Mouse (Mus musculus) left cerebral cortex, adult 18-20 months (tissue): Measurements from ENCODE around the gene Parp6. TPM values are rescaled to one million over a fixed set of nuclear protein-coding genes. Genes with fewer than 3 reads are reported as not detected.

Source experiments
- DNase-seq, 2 experiments: peaks; one replicate each; pipeline ENCODE4 v3.0.0; 2021 to 2022; ENCODE audit warnings: low spot score in 2 of 2, mixed read lengths in 1 of 2
- total RNA-seq, 2 experiments: library from RNA; stranded (reverse); gene quantifications; 2 replicates each; pipeline ENCODE4 v1.2.3; 2021

Parp6 gene
- total RNA-seq, 2 experiments from 2014 or later: 129 to 139 TPM

- no peak for DNase-seq
These were observed 37.4 kb downstream of the Parp6 start for GRCm38 (mm10) chr9:59654450-59654983.

DNA sequence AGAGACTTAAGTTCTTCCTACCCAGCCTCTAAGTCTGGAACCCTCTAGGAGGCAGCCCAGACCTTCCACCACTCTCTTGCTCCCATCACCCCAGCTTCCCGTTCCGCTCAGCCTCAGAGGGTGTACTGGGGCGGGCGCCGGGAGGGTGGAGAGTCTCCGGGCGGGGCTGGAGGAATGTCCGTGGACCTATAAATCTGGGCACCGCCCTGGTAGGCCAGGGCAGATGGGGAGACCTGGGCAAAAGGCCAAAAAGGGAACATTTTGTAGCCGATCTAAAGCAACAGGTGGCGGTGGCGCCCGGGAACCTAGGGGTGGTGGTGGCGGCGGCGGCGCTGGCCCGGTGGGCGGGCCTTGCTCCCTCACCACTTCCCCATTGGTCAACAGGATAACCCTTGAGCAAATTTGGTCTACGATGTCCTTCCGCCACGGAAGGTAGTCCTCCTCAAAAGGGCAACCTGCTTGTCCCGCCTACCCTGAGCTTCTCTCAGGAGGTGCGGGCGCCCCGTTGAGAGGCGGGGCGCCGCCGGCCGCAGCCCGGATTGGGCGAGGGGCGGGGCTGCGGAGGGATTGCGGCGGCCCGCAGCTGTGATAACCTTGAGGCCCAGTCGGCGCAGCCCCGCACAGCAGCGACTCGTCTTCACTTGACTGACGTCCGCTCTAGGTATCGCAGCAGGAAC lies 39.0 kb downstream of the Parp6 start, which contains the start of gene Pkm:
Gene Pkm (plus strand): TSS at position 411 of the 677 bp plus-strand sequence.
- peak; percentile 96 for DNase-seq

DNA sequence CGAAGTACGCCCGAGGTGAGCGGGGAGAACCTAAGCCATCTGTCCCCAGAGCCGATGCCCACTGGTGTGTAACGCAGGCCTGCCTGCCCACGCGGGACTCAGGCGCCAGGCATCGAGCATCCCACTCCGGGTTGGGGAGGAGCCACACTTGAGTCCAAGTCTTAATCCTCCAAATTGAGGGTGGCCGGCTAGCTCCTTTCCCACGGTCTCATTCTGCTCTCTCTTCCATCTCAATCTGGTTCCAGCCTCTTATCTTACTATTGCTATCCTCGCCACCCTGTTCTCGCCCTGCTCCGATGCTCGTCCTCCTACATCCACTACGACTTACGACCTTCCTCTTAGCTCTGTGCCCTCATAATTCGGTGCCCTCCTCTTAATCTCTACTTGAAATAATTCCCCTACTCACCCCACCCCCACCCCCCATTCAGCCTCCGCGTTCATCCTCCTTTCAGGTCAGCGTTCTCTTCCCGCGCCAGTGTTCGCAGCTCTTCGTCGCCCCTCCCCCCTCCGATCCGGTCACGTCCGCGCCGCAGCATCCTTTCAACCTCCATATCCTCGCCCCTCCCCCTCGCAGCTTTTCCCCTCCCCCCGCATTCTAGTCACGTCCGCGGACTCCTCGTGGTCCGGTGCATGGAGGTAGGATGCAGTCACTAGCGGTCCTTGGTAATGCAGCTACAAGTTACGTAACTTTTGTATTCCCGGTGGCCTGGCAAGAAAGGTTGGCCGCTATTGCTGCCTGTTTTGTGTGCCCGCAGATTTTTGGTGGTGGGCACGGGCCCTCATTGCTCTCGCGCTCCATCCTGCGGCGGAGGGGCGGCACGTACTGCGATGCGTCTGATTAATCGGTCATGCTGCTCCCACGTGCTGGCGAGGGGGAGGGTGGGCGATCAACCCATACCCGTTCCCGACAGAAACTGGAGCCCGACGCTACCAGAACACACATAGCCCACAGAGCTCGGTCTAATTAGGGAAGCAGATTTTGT lies 39.8 kb downstream of the Parp6 start:
- peak; percentile 71 to 79 for DNase-seq

DNA sequence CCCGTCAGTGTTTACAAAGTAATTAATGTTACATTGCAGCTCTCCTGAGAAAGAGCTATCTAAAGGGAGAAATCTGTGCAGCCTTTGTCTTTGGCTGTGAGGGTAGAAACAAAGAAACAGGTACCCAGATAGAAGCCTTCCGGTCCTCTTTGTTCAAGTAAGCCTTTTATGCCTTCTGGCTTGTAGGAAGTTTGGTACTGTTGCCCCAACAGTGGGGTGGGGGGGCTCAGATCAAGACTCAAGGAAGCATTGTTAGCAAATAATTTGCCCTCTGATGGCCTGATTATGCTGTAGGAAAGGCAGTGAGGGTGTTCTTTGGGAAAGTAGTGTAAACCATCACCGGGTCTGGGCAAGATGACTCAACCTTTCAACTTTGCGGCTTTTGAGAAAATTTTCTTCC lies 41.1 kb downstream of the Parp6 start:
- DNase-seq: no peak

DNA sequence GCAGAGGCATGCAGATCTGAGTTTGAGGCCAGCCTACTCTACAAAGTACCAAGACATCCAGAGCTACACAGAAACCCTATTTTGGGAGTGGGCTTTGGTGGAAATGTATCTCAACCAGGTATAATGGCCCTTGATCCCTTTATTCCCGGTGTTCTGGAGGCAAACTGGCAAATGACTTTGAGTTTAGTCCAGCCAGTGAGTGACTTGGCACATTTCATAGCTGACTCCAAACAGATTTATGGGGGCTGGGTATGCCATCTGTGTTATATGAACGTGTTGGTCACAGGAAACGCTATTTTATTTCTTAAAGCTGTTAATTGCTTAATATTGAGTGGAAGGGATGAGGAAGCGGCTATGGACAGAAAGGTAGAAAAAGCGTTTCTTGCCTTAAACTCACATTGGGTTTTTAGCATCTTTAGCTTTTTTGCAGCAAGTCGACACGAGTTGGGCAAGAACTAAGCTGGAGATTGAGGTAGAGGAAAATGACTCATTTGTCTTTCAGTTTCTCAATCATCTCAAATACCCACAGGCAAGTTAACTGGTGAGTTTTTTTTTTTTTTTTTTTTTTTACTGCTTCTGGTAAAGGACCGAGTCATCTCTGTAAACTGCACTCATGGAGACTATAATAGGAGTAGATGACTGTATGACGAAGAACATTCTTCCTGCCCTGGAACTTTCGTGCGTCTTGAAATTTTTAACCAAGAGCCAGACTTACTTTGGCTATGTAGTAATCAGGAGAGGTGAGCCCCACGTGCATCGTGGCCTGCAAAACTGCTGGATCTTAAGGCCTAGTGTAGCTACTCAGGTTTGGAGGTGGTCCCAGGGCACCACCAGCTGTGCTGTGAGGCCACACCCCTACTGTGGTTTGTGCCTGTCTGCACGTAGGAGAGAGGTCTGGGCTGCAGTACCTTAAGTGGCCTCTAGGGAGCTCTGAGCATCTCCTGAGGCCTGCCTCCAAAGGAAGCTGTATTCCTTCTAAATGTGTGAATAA lies 42.2 kb downstream of the Parp6 start:
- peak; percentile 78 to 84 for DNase-seq

DNA sequence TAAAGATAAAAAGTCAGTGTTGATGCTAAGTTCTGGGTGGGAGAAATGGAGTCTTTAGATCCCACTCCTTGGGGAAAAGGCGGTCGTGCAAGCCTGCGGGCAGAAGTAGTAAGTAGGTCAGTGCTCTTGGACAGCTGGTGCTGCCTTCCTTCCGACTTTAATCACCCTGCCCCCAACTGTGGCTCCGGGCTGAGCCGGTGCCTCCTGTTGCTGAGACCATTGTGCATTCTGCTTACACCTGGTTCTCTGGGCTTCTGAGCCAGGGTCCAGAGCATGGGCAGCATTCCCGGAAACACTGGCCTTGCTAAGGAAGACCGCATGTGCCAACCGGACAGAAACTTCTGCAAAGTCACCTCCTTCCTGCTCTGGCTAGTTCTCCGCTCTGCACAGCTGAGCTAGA lies 43.3 kb downstream of the Parp6 start:
- no peak for DNase-seq

- no peak for DNase-seq
These were observed 44.4 kb downstream of the Parp6 start for GRCm38 (mm10) chr9:59661298-59661975.

GRCm38 (mm10) chr9:59663226-59663625 lies 46.1 kb downstream of the Parp6 start:
- no peak for DNase-seq

- no peak for DNase-seq
These were observed 46.9 kb downstream of the Parp6 start for GRCm38 (mm10) chr9:59663957-59664356.

DNA sequence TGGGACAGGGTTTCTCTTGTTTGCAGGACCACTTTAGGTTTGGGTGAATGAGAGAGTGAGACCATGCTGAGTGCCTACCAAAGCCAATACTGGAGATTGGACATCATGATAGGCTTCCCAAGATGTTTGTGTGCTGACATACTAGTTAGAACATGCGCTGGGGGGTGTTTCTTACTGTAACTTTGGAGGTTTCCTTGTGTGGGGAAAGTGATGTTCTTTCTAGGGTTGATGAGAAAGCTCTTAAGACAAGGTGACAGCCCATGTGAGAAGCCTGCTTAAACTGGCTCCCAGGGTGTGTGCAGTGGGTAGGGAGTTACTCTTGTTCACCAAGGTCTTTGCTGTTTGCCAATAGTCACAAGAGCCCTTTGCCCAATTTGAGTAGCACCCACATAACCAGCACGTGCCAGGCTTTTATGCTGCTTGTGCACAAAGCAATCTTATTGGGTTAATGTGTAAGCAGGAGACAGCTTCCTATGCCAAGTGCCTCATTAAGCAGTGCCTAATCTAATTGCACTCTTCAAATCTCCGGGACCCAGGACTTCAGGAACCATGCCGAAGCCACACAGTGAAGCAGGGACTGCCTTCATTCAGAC lies 47.7 kb downstream of the Parp6 start:
- DNase-seq: no peak

- DNase-seq: no peak
These were observed 48.9 kb downstream of the Parp6 start for GRCm38 (mm10) chr9:59666016-59666415.

- no peak for DNase-seq
These were observed 49.7 kb downstream of the Parp6 start for GRCm38 (mm10) chr9:59666813-59667212.

DNA sequence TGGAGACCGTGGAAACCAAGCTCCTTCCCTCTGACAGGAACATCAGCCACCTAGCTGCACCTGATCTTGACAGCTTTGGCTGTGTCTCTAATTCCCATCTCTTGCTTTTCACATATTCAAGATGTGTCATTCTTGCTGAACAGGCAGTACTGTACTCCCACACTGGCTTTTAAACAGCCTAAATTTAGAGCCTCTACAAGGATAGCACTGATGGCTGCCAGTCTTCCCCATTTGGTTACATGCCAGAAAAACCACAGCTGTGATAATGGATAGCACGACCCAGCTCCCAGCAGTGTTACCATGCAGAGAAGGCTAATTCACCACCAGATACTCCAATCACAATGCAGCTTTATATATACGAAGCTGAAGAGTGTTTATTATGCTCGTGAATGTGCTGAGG lies 50.2 kb downstream of the Parp6 start:
- DNase-seq: no peak

- DNase-seq: no peak
These were observed 50.8 kb downstream of the Parp6 start for GRCm38 (mm10) chr9:59667904-59668303.

GRCm38 (mm10) chr9:59668473-59668872 lies 51.4 kb downstream of the Parp6 start:
- no peak for DNase-seq

DNA sequence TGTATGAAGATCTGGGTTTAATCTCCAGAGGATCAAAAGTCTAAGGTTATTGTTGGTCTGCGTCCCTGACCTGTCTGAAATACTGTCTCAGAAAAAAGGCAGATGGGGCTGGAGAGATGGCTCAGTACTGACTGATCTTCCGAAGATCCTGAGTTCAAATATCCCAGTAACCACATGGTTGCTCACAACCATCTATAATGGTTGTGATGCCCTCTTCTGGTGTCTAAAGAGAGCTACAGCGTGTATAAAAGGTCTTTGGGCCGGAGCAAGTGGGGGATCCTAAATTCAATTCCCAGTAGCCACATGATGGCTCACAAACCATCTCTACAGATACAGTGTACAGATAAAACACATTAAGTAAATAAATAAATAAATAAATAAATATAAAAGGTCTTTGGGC lies 52.1 kb downstream of the Parp6 start:
- DNase-seq: no peak

DNA sequence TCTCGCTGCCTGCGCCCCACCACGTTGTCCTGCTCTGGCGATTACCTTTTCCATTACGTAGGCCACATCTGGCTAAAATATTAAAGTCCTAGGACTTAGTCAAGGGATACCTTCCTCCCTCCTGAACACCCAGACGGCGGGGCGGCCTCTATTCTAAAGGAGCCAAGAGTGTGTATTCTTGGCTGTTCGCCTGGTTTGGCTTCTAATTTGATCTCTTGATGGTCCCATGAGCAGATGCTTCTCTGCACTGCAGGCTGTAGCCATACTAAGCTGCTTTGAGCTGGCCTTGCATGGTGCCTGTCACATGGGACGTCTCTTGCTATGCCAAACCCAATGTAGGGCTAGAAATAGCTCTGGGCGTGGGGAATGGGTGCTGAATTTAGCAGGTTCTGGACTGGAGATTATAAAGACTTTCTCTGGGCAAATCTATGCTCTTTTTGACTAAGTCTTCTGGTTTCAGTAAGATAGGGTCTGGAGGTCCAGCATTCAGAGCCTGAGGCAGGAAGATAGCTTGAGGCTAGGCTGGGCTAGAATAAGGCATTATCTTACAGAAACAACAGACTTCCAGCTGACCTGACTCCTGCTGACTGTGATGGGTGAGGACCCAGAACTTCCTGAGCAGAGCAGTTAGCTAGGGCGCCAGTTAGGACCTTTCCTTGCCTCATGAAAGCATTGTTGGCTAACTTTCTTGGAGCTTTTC lies 55.3 kb downstream of the Parp6 start:
- no peak for DNase-seq

GRCm38 (mm10) chr9:59673427-59673826 lies 56.3 kb downstream of the Parp6 start:
- no peak for DNase-seq

- DNase-seq: peak; percentile 42 to 58
These were observed 58.5 kb downstream of the Parp6 start for GRCm38 (mm10) chr9:59675598-59675997.
